Mouse (Mus musculus) heart, embryonic 14.5 days (tissue): Measurements from ENCODE around the gene Bicd1. TPM values are rescaled to one million over a fixed set of nuclear protein-coding genes. Genes with fewer than 3 reads are reported as not detected.

Experiments used
- ATAC-seq: fragments of 200-750 bp; cut with Nextera tagmentation; 2 replicates; pipeline ENCODE4 v1.8.0; 2017; ENCODE audit warnings: low read depth, moderate TSS enrichment; ENCODE audit not compliant: insufficient number of reproducible peaks, insufficient read depth, low FRiP score
- H3K27ac ChIP-seq, 2 experiments: fragments of 200-500 bp in 1 of 2; fragments of 300-500 bp in 1 of 2; sonication (generic) in 1 of 2; replicated peaks in 1 of 2; 2 replicates each; pipeline ENCODE4 v1.5.1; 2012 to 2014; ENCODE audit warnings: low read depth in 2 of 2, low read length in 2 of 2, control low read depth in 1 of 2, mild to moderate bottlenecking in 1 of 2, mixed read lengths in 1 of 2; ENCODE audit not compliant: control insufficient read depth in 1 of 2, insufficient read depth in 1 of 2
- H3K27me3 ChIP-seq: fragments of 300-500 bp; sonication (generic); 2 replicates; pipeline ENCODE4 v1.6.1; 2014; ENCODE audit warnings: mild to moderate bottlenecking, low read length, control low read depth; ENCODE audit not compliant: control insufficient read depth, insufficient read depth
- H3K36me3 ChIP-seq: fragments of 300-500 bp; sonication (generic); 2 replicates; pipeline ENCODE4 v1.6.1; 2014; ENCODE audit warnings: mild to moderate bottlenecking, control low read depth, low read length, mixed read lengths; ENCODE audit not compliant: control insufficient read depth, insufficient read depth
- H3K4me1 ChIP-seq, 2 experiments: fragments of 200-500 bp in 1 of 2; fragments of 300-500 bp in 1 of 2; sonication (generic) in 1 of 2; 2 replicates each; pipeline ENCODE4 v1.6.1; 2012 to 2014; ENCODE audit warnings: low read length in 2 of 2, control low read depth in 1 of 2, mixed read lengths in 1 of 2; ENCODE audit not compliant: control insufficient read depth in 2 of 2, insufficient read depth in 2 of 2
- H3K4me2 ChIP-seq: fragments of 300-500 bp; sonication (generic); 2 replicates; pipeline ENCODE4 v1.6.1; 2014; ENCODE audit warnings: mild to moderate bottlenecking, low read length
- H3K4me3 ChIP-seq, 2 experiments: fragments of 200-500 bp in 1 of 2; fragments of 300-500 bp in 1 of 2; sonication (generic) in 1 of 2; 2 replicates each; pipeline ENCODE4 v1.5.1; 2012 to 2014; ENCODE audit warnings: low read length in 2 of 2, mild to moderate bottlenecking in 2 of 2, control low read depth in 1 of 2, low read depth in 1 of 2, moderate library complexity in 1 of 2; ENCODE audit not compliant: control insufficient read depth in 1 of 2, insufficient read depth in 1 of 2
- H3K9ac ChIP-seq: fragments of 300-500 bp; sonication (generic); 2 replicates; pipeline ENCODE4 v1.6.1; 2014; ENCODE audit warnings: mild to moderate bottlenecking, low read length
- H3K9me3 ChIP-seq: fragments of 300-500 bp; sonication (generic); 2 replicates; pipeline ENCODE4 v1.6.1; 2016; ENCODE audit warnings: low read length, control low read depth; ENCODE audit not compliant: control insufficient read depth
- WGBS: fragments of 180-500 bp; shearing (Covaris S2); extraction: QIAGEN DNeasy Blood & Tissue Kit; methylation state at CpG from one replicate; pipeline ENCODE4 v1.1.7; 2014; 5-methylcytosine and 5-hydroxymethylcytosine counted together
- microRNA-seq: library from miRNA; unstranded; fragments of <30 nt; microRNA quantifications from one replicate; pipeline ENCODE4, GENCODE M21; 2016
- polyA plus RNA-seq: library from polyadenylated mRNA; unstranded; fragments of >200 nt; fragmentation: Nextera tagmentation; extraction: Ambion mirVana; gene quantifications from 2 replicates; pipeline ENCODE4 v1.2.1, GENCODE M21; 2014

Bicd1 gene
- polyA plus RNA-seq, 1 experiment from 2014 or later, result 6.4 TPM

- Histone ChIP-seq H3K9me3 (no peaks in the 10 kb centered on the region), H3K4me2 (no peak overlapping the region), H3K27me3 (no peaks in the 10 kb centered on the region), H3K4me3 (no peak overlapping the region), H3K4me1 (0 out of 4 replicates have a peak, but pooled peaks cover 2 to 4% of the 10 kb centered on the region in 2 experiments), H3K9ac (no peak overlapping the region), H3K27ac (no peak overlapping the region), H3K36me3 (no peaks in the 10 kb centered on the region)
- WGBS, result 78% methylated on average over 1 of the region's 1 CpGs
- no peak for ATAC-seq
Observed at GRCm38 (mm10) chr6:149567219-149567618, 158.5 kb downstream of the Bicd1 start.

GRCm38 (mm10) chr6:149574288-149574687 lies 165.6 kb downstream of the Bicd1 start:
- Histone ChIP-seq H3K27ac (no peak overlapping the region), H3K9ac (no peak overlapping the region), H3K4me3 (no peak overlapping the region), H3K36me3 (no peaks in the 10 kb centered on the region), H3K4me2 (no peak overlapping the region), H3K27me3 (no peaks in the 10 kb centered on the region), H3K4me1 (no peaks in the 10 kb centered on the region), H3K9me3 (no peaks in the 10 kb centered on the region)
- no peak for ATAC-seq
- WGBS, result 72% methylated on average over 1 of the region's 1 CpGs

GRCm38 (mm10) chr6:149580053-149580452 lies 171.4 kb downstream of the Bicd1 start:
- no peaks in the 10 kb centered on the region for H3K36me3 ChIP-seq
- H3K4me1 ChIP-seq, result no peaks in the 10 kb centered on the region
- no peak overlapping the region for H3K4me3 ChIP-seq
- no peaks in the 10 kb centered on the region for H3K27me3 ChIP-seq
- no peak for ATAC-seq
- no peak overlapping the region for H3K27ac ChIP-seq
- no peak overlapping the region for H3K4me2 ChIP-seq
- H3K9me3 ChIP-seq, result peaks cover 10% of the 10 kb centered on the region; the same call in 1 of the 2 replicates
- H3K9ac ChIP-seq, result no peak overlapping the region

GRCm38 (mm10) chr6:149585708-149586504 lies 177.2 kb downstream of the Bicd1 start:
- no peak for ATAC-seq
- Histone ChIP-seq H3K27me3 (no peaks in the 10 kb centered on the region), H3K36me3 (no peaks in the 10 kb centered on the region), H3K9ac (no peak overlapping the region), H3K4me3 (no peak overlapping the region), H3K4me1 (no peaks in the 10 kb centered on the region), H3K27ac (no peak overlapping the region), H3K4me2 (no peak overlapping the region), H3K9me3 (peaks cover 15% of the 10 kb centered on the region)
- 92% methylated on average over 7 of the region's 7 CpGs for WGBS

Small RNA genes lying within 50 kb of the gene (microRNA-seq; reads per million reads assigned to microRNA genes)
- gene Gm24307, result not detected

Other genes starting within 250 kb of the Bicd1 start
- 25.9 and 27.2 TPM in 2 replicates for gene Amn1, start 220.2 kb upstream of the Bicd1 start, polyA plus RNA-seq
- 23.5 and 24.4 TPM in 2 replicates for gene Resf1, start 99.5 kb upstream of the Bicd1 start, polyA plus RNA-seq